Mouse (Mus musculus) monocyte, adult 5-6 weeks (primary cell): Measurements from ENCODE around the gene Fxyd7. TPM values are rescaled to one million over a fixed set of nuclear protein-coding genes. Genes with fewer than 3 reads are reported as not detected.
A peak's percentile ranks its signal among the peaks of the same experiment; 100 is the strongest.

ENCODE experiments used
- ATAC-seq: fragments of 153-309, 156-312 bp; replicated peaks from 2 replicates; pipeline ENCODE4 v1.8.0; 2017; ENCODE audit warnings: mild to moderate bottlenecking; ENCODE audit not compliant: low TSS enrichment, insufficient number of reproducible peaks, severe bottlenecking, poor library complexity, low FRiP score
- total RNA-seq: library from RNA; stranded (forward); fragments of 200-1000, 200-491, 200-594 nt; gene quantifications from 3 replicates; pipeline ENCODE4 v1.2.3, GENCODE M21; 2017

Fxyd7 gene
- total RNA-seq, 1 experiment from 2014 or later = not detected

GRCm38 (mm10) chr7:31055354-31055824 is 4.1 kb upstream of the Fxyd7 start:
- no peak for ATAC-seq

GRCm38 (mm10) chr7:31054661-31055320 is 3.5 kb upstream of the Fxyd7 start:
- ATAC-seq = no peak

GRCm38 (mm10) chr7:31053882-31054447 is 2.7 kb upstream of the Fxyd7 start:
- ATAC-seq = no peak

- ATAC-seq = no peak
These were observed 1.6 kb upstream of the Fxyd7 start for GRCm38 (mm10) chr7:31052636-31053434.

GRCm38 (mm10) chr7:31052251-31052635 is 976 bp upstream of the Fxyd7 start:
- ATAC-seq = no peak

- no peak for ATAC-seq
These were observed 346 bp downstream of the Fxyd7 start for GRCm38 (mm10) chr7:31050921-31051320.

GRCm38 (mm10) chr7:31050487-31050886 is 780 bp downstream of the Fxyd7 start:
- no peak for ATAC-seq

- no peak for ATAC-seq
These were observed 1.4 kb downstream of the Fxyd7 start for GRCm38 (mm10) chr7:31049846-31050281.

- no peak for ATAC-seq
These were observed 2.0 kb downstream of the Fxyd7 start for GRCm38 (mm10) chr7:31049135-31049845.

GRCm38 (mm10) chr7:31042431-31042910 is 8.8 kb downstream of the Fxyd7 start, which contains the start of gene Fxyd5:
TSS of gene Fxyd5 (minus strand) at chr7:31042481.
- no peak for ATAC-seq

GRCm38 (mm10) chr7:31041662-31042315 is 9.5 kb downstream of the Fxyd7 start:
- peak; percentile 72 for ATAC-seq

- 0 out of 2 replicates have a peak, but pooled peaks have one; percentile 1 for ATAC-seq
These were observed 10.3 kb downstream of the Fxyd7 start for GRCm38 (mm10) chr7:31041023-31041407.

GRCm38 (mm10) chr7:31040281-31041022 is 10.8 kb downstream of the Fxyd7 start:
- no peak for ATAC-seq

- ATAC-seq = no peak
These were observed 12.3 kb downstream of the Fxyd7 start for GRCm38 (mm10) chr7:31039011-31039410.

- no peak for ATAC-seq
These were observed 13.6 kb downstream of the Fxyd7 start for GRCm38 (mm10) chr7:31037675-31038074.

- ATAC-seq = no peak; the same call in 1 of the 2 replicates
These were observed 14.3 kb downstream of the Fxyd7 start for GRCm38 (mm10) chr7:31036917-31037316.

- ATAC-seq = no peak
These were observed 16.0 kb downstream of the Fxyd7 start for GRCm38 (mm10) chr7:31035291-31035690.

- ATAC-seq = no peak
These were observed 16.5 kb downstream of the Fxyd7 start for GRCm38 (mm10) chr7:31034789-31035188.
